13 mouse cellular contexts compared by ENCODE assay signal in the genomic region with DNA sequence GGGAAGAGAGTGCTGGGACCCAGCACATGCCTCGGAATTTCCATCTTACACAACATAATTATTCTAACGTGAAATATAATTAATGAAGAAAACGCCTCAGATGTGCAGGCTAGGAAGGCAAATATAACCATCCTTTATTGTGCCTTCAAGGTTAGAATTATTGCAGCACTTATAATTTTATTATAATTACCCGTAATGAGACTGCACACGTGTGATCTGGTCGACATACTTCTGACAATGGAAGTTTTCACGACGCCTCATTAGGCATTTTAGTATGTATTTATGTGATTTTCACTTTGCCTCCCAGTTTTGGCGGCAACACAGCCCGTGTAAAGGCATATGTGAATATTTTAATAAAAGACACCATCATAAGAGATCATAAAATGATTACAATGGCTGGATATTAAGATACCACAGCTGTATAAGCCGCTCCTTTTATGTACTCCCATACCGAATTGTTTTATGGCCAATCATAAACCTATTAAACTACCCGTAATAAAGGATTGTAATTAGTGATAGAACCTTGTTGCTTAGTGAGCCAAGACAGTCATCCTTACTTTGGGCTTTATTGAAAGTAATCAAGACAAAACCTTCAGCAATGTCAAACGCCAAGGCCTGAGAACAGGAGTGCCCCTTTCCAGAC.
"Had no signal": no experiment of that assay in that cellular context is flagged by ENCODE, and none has a peak within 500 bp of the region (broad histone marks: within the 10 kb centered on the region; RNA-seq: fewer than 3 reads in every experiment).

No protein-coding gene starts in this region.

- H3K9ac ChIP-seq: limb, embryonic 15.5 days; liver, embryonic 12.5 days; lung, embryonic 14.5 days had no signal

- H3K27me3 ChIP-seq: limb, embryonic 15.5 days; liver, embryonic 12.5 days had no signal

- H3K4me3 ChIP-seq: limb, embryonic 15.5 days; liver, embryonic 12.5 days; midbrain, embryonic 10.5 days had no signal

- H3K9me3 ChIP-seq: limb, embryonic 15.5 days; liver, embryonic 12.5 days; midbrain, embryonic 10.5 days had no signal

- H3K27ac ChIP-seq: limb, embryonic 15.5 days; liver, embryonic 12.5 days; midbrain, embryonic 10.5 days; stomach, postnatal 0 days had no signal

- H3K4me2 ChIP-seq: limb, embryonic 15.5 days; liver, embryonic 12.5 days; lung, embryonic 14.5 days had no signal

- H3K4me1 ChIP-seq: limb, embryonic 15.5 days; liver, embryonic 12.5 days had no signal

- DNase-seq: kidney, adult 8-10 months; kidney, postnatal 25 days; layer of hippocampus, adult 9-11 months; layer of hippocampus, postnatal 36 days; lung, postnatal 10 days; lung, postnatal 4 days; right cerebral cortex, postnatal 14 days; thymus, postnatal 4 days had no signal

- ATAC-seq: liver, embryonic 12.5 days had no signal

- H3K36me3 ChIP-seq: limb, embryonic 15.5 days; liver, embryonic 12.5 days; midbrain, embryonic 10.5 days had no signal
